Mouse (Mus musculus) sigmoid colon, adult 10 weeks (tissue): ENCODE results near the gene Defb13. TPM values are rescaled to one million over a fixed set of nuclear protein-coding genes. Genes with fewer than 3 reads are reported as not detected.

Experiments
- polyA plus RNA-seq: library from polyadenylated mRNA; stranded (reverse); fragments of 350-450 nt; fragmentation: Illumina TruSeq; extraction: RNeasy Lipid Tissue Mini Kit (QIAGEN cat#74804); gene quantifications from one replicate; pipeline ENCODE4 v1.2.3, GENCODE M21; 2014; ENCODE audit warnings: low read depth, low replicate concordance

Gene Defb13
- not detected for polyA plus RNA-seq

DNA sequence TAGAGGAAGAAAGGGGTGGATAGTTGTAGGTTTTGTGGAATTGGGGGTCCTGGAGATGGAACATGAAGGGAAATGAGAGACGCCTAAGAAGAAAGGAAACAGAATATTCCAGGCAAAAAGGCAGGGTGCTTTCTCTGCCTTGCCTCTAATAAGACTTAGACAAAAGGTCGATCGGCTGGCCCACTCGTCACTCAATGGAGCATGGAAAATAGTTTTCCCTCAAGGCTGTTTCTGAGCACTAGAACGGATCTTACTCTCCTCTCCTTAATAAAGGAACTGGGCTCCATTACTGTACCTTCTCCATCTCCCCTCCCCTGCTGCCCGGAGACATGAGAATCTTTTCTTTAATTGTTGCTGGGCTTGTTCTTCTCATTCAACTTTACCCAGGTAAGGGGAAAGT lies at the start of gene Defb13:
Gene Defb13 (plus strand): TSS at position 301 of the 400 bp plus-strand sequence.

GRCm38 (mm10) chr8:21906290-21906689 lies 40.3 kb upstream of the Defb13 start, which contains the start of gene Defb11:
Gene Defb11 (minus strand): TSS chr8:21906412.

DNA sequence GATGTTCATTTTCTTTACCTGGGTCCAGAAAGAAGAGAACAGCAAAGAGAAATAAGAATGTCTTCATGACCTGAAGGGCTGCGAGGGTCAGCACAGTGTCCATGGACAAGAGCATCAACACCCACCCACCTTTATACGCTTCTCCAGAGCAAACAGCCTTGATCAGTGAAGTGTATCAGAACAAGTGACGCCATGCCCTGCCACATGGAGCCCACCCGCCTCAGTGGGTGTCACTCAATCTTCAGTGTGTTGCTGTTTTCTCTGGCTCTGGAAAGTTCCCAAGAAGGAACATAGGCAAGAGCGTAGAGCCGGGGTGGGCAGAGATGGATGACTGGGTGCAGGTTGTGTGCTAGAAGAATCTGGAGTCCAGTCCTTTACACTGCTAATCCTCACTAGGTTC lies 14.0 kb upstream of the Defb13 start, which contains the start of gene Defb15:
Gene Defb15 (minus strand): TSS at position 101 of the 400 bp plus-strand sequence.

DNA sequence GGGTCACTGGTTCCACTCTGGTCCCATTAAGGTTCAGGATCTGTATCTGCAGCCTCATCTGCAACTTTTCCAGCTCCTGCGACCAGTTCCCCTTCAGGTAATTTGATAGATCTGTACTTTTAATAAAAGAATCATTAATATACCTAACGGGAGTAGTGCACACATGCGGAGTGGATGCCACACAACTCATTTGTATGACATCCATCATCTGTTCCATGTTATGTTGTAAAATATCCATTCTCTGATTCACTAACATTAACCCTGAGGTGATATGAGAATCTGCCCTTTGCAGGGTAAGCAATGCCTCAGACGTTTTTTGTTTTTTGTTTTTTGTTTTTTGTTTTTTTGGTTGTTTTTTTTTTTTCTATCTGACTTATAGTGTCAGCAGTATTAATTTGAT lies 8.5 kb upstream of the Defb13 start, which contains the start of gene Defb35:
Gene Defb35 (plus strand): TSS at position 301 of the 400 bp plus-strand sequence.

DNA sequence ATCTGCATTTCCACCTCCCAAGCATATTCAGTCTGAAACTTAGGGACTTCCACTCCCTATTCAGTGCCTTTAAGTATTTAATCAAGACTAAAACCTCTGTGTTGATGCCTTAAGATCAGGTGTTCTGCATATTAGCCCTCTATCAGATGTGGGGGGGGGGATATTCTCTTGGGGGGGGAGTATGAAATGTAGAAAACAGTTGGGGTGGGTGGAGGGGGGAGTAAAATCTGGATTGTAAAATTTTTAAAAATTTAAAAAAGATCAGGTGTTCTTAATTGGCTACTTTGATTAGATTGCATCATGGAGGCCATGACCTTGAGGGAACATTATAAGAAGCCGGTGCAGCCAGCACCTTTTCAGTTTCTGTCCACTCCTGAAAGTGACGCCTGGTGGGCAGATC lies 11.9 kb downstream of the Defb13 start, which contains the start of gene Fam90a1a:
Gene Fam90a1a (plus strand): TSS at position 301 of the 400 bp plus-strand sequence.

GRCm38 (mm10) chr8:21969475-21969874 lies 22.9 kb downstream of the Defb13 start, which contains the start of gene Ccdc70:
Gene Ccdc70 (plus strand): TSS chr8:21969775.

Other genes with a start within 250 kb of the Defb13 start
- gene AY761184, start 243.1 kb upstream of the Defb13 start, polyA plus RNA-seq, result not detected
- not detected for gene Defa24, start 212.3 kb upstream of the Defb13 start, polyA plus RNA-seq
- gene Defb50, start 123.2 kb upstream of the Defb13 start, polyA plus RNA-seq, result not detected
- not detected for gene Defb2, start 106.8 kb upstream of the Defb13 start, polyA plus RNA-seq
- not detected for gene Defb10, start 87.9 kb upstream of the Defb13 start, polyA plus RNA-seq
- not detected for gene Defb9, start 61.3 kb upstream of the Defb13 start, polyA plus RNA-seq
- gene Defb11, start 40.4 kb upstream of the Defb13 start, polyA plus RNA-seq, result not detected
- gene Defb15, start 14.1 kb upstream of the Defb13 start, polyA plus RNA-seq, result not detected
- not detected for gene Defb35, start 8.4 kb upstream of the Defb13 start, polyA plus RNA-seq
- not detected for gene Fam90a1a, start 12.0 kb downstream of the Defb13 start, polyA plus RNA-seq
- not detected for gene Ccdc70, start 23.0 kb downstream of the Defb13 start, polyA plus RNA-seq
- gene Atp7b, start 113.5 kb downstream of the Defb13 start, polyA plus RNA-seq, result 0.13 TPM
- 32.0 TPM for gene Alg11, start 114.0 kb downstream of the Defb13 start, polyA plus RNA-seq
- gene Nek5, start 178.3 kb downstream of the Defb13 start, polyA plus RNA-seq, result 3.2 TPM
- gene Nek3, start 219.7 kb downstream of the Defb13 start, polyA plus RNA-seq, result 9.4 TPM
- gene Ckap2, start 239.1 kb downstream of the Defb13 start, polyA plus RNA-seq, result 19.8 TPM
- 35.3 TPM for gene Vps36, start 246.0 kb downstream of the Defb13 start, polyA plus RNA-seq